Mouse (Mus musculus): ENCODE measurements at regions not wholly inside any gene's neighbourhood (a gene's known extent, or its start where the extent isn't known, plus 50 kb on each side); places are given as distances from the start of the nearest gene placed in this dataset.

DNA sequence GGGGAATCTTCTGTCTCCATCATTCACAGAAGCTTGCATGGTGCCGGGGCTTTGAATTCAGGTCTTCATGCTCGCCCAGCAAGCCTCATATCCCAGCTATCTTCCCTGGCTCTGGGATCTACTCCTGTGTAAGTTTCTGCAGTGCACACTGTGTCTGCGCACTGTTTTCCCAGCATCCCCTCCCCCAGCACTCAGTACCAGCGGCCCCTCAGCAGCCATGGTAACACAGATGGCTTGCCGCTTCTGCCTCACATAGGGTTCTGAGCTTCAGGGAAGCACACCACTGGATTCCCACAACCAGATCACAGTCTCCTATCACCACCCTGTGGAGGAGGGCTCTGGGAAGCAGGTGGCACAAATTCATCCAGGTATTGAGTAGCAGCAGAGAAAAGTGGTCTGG is 187.7 kb downstream of the Sh3bp4 start:
- Histone ChIP-seq H3K9ac (no peak overlapping the region), H3K4me2 (no peak overlapping the region), H3K4me3 (replicated peaks) (no peak overlapping the region), H3K36me3 (no peaks in the 10 kb centered on the region), H3K4me1 (no peaks in the 10 kb centered on the region), H3K27ac (no peak overlapping the region), H3K27me3 (replicated peaks) (no peaks in the 10 kb centered on the region), H3K9me3 (no peaks in the 10 kb centered on the region)
- 63% methylated on average over 5 of the region's 5 CpGs for WGBS
- ATAC-seq (ENCODE audit: insufficient read depth, low FRiP score, low read depth) = no peak

DNA sequence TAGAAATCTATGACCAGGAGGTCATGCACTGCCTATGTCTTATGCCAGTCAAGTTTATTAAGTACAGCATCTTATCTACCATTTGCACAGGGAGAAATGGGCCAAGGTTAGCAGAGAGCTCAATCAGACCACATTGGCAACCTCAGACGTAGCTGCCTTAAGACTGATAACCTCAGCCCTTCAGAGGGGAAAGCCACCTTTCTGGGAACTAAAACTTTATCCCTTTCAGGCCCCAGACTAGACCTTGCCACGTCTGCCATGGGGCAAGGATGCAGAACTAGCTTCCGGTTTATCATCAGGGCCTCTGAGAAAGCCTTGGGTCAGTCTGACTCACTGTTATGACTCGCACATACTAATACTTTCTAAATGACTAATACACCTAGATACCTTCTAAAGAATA is 188.8 kb upstream of the Agap1 start:
- 66% methylated on average over 4 of the region's 4 CpGs for WGBS
- Histone ChIP-seq H3K9me3 (no peaks in the 10 kb centered on the region), H3K9ac (no peak overlapping the region), H3K27ac (no peak overlapping the region), H3K4me2 (no peak overlapping the region), H3K4me3 (replicated peaks) (no peak overlapping the region), H3K4me1 (no peaks in the 10 kb centered on the region), H3K27me3 (replicated peaks) (no peaks in the 10 kb centered on the region), H3K36me3 (no peaks in the 10 kb centered on the region)
- no peak for ATAC-seq (ENCODE audit: insufficient read depth, low FRiP score, low read depth)

DNA sequence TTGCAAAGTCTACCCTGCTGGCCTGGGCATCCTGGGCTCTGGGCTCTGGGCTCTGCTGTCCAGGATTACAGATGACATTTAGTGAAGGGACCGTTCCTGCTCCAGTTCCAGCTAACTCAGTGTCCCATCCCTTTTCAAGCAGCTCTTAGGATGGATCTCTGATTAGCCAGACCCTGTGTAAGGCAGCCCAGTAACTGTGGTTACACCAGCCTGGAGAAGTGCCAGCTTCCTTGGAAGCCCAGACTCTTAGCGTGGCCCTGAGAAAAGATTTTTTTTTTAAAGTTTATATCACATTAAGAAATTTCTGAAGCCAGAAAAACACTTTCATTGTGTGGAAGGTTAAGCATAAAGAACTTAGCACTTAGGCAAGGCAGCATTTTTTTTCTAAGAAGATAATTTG is 185.8 kb upstream of the Agap1 start:
- Histone ChIP-seq H3K27ac (no peak overlapping the region), H3K4me3 (replicated peaks) (no peak overlapping the region), H3K27me3 (replicated peaks) (no peaks in the 10 kb centered on the region), H3K4me1 (no peaks in the 10 kb centered on the region), H3K9ac (no peak overlapping the region), H3K9me3 (no peaks in the 10 kb centered on the region), H3K4me2 (no peak overlapping the region), H3K36me3 (no peaks in the 10 kb centered on the region)
- 40% methylated on average over 2 of the region's 2 CpGs for WGBS
- no peak for ATAC-seq (ENCODE audit: insufficient read depth, low FRiP score, low read depth)

DNA sequence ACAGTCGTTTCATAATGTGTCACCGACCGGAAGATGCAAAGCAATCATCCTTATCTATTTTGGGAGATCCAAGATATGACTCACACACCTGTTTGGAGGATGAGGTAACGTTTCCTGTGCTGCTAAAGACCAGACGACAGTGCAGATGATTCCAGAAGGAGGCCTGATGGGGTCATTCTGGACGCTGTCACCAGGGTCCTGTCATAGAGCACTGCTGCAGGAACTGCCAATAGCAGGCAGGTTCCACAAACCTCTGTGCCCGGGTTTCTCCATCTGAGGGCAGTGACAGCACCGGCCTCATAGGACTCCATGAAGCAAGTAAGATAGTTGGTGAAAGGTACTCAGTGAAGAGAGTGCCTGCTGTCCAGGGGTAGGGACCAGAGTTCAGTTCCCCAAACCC is 182.9 kb upstream of the Agap1 start:
- Histone ChIP-seq H3K4me3 (replicated peaks) (no peak overlapping the region), H3K9me3 (no peaks in the 10 kb centered on the region), H3K4me1 (no peaks in the 10 kb centered on the region), H3K4me2 (no peak overlapping the region), H3K27ac (no peak overlapping the region), H3K27me3 (replicated peaks) (no peaks in the 10 kb centered on the region), H3K36me3 (no peaks in the 10 kb centered on the region), H3K9ac (no peak overlapping the region)
- no peak for ATAC-seq (ENCODE audit: insufficient read depth, low FRiP score, low read depth)
- 62% methylated on average over 8 of the region's 8 CpGs for WGBS

DNA sequence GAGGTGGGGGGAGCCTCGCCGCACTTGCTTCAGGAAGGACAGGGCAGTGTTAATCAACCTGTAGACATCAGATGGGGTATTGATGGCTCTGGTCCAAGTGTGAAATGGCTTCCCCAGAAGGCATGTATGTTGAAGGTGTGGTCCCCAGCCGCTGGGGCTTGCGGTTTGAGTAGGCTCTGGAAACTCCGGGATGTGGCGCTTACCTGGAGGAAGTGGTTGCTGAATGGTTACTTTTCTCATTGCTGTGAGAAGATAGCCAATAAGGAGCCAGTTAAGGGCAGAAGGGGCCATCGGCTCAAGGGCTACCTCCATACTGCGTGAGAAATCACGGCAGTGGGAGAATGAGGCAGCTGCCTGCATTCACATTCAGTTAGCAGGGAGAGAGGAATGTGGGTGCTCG is 181.6 kb upstream of the Agap1 start:
- no peak overlapping the region for H3K27ac ChIP-seq
- no peaks in the 10 kb centered on the region for H3K36me3 ChIP-seq
- H3K9me3 ChIP-seq = no peaks in the 10 kb centered on the region
- WGBS = 78% methylated on average over 10 of the region's 10 CpGs
- no peak overlapping the region for H3K4me2 ChIP-seq
- H3K27me3 ChIP-seq (replicated peaks) = no peaks in the 10 kb centered on the region
- H3K4me3 ChIP-seq (replicated peaks) = no peak overlapping the region
- no peaks in the 10 kb centered on the region for H3K4me1 ChIP-seq
- H3K9ac ChIP-seq = no peak overlapping the region
- no peak for ATAC-seq (ENCODE audit: insufficient read depth, low FRiP score, low read depth)

DNA sequence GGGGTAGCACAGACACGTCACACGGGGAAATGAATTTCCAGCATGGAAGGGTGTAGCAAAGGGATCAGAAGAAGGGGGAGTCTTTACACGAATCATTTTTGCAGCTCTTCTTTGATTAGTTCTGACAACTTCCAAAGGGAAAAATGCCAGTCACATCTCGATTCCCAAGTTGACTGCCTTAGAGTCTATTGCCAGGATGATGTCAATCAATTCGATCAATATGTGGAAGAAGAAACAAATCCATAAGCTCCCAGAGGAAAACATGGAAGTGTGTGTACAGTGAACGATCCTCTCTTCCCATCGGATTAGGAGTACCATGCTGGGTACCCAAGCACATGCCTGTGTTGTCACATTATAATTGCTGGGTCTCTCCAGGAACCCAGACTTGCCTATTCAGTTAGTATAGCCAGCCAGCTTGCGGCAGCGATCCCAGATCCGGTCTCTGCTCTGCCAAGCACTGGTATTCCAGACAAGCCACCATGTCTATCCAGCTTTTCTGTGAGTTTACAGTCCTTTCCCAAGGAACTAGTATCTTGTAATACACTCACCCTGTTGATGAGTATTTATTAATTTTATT is 180.7 kb upstream of the Agap1 start:
- WGBS = 92% methylated on average over 10 of the region's 10 CpGs
- Histone ChIP-seq H3K36me3 (no peaks in the 10 kb centered on the region), H3K4me2 (no peak overlapping the region), H3K27ac (no peak overlapping the region), H3K27me3 (replicated peaks) (no peaks in the 10 kb centered on the region), H3K9ac (no peak overlapping the region), H3K4me3 (replicated peaks) (no peak overlapping the region), H3K4me1 (no peaks in the 10 kb centered on the region), H3K9me3 (no peaks in the 10 kb centered on the region)
- ATAC-seq (ENCODE audit: insufficient read depth, low FRiP score, low read depth) = no peak

DNA sequence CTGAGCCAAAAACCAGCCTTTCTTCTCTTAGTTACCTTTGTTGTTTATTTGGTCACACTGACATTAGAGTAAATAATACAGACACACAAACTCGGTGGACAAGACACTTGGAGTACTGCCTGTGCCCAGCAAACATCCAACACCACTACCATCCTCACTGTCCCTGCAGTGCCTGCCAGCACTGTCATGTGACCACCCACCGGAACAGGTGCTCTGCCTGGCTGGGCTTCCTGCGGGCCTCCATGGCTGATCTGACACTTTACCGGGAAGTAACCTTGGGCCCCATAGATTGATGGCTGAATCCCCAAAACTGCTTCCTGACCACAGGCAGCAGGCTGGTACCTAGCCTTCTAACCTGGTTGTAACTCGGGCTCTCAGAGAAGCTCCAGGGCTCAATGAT is 175.2 kb upstream of the Agap1 start:
- 54% methylated on average over 5 of the region's 5 CpGs for WGBS

DNA sequence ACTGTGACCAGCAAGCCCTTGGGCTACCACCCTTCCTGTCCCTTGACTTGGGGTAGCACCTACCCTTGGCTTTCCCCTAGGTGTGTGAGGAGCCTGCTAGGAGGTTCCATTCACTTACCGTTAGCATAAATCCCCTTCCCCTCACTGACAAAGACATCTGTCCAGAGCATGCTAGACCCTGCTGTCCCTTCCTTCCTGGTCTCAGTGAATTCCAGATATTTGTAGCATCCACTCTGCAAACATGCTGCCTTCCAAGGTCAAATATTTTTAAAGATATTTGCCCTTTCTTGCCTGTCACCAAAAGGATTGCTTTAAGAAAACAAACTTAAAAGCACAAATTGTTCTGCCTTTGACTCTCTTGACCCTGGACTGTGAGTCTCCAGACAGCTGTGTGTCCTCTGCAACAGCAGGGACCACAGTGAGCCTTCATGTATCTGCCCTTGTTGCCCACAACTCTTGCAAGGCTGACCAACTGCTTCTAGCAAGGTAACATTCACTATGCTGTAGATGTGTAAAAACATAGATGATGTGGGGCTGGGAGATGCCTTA is 173.4 kb upstream of the Agap1 start:
- Histone ChIP-seq H3K4me2 (no peak overlapping the region), H3K27ac (no peak overlapping the region), H3K9ac (no peak overlapping the region), H3K4me1 (no peaks in the 10 kb centered on the region), H3K4me3 (replicated peaks) (no peak overlapping the region), H3K9me3 (no peaks in the 10 kb centered on the region), H3K27me3 (replicated peaks) (no peaks in the 10 kb centered on the region), H3K36me3 (no peaks in the 10 kb centered on the region)
- no peak for ATAC-seq (ENCODE audit: insufficient read depth, low FRiP score, low read depth)
- 59% methylated on average over 1 of the region's 1 CpGs for WGBS

More for the DNA sequence above, 175.2 kb upstream of the Agap1 start:
- Histone ChIP-seq H3K4me2 (no peak overlapping the region), H3K36me3 (no peaks in the 10 kb centered on the region), H3K9me3 (no peaks in the 10 kb centered on the region), H3K4me1 (no peaks in the 10 kb centered on the region), H3K27me3 (replicated peaks) (no peaks in the 10 kb centered on the region), H3K4me3 (replicated peaks) (no peak overlapping the region), H3K9ac (no peak overlapping the region), H3K27ac (no peak overlapping the region)
- no peak for ATAC-seq (ENCODE audit: insufficient read depth, low FRiP score, low read depth)

DNA sequence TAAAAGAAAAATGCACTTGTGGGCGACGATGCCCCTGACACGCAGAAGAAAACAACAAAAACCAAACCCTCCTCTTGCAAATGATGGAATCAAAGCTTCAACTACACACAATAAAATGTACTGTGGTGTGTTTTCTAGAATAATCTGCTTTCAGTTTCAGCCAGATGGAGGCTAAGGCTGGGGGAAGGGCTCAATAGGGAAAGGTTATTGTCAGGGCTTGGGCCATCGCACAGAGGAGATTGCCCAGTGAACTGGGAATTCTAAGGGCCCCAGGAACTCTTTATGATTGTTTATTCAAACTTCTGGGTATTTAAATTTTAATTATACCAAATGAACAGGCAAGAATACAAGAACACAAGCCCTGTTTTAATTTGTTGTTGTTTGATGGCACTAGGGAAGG is 169.6 kb upstream of the Agap1 start:
- H3K4me3 ChIP-seq (replicated peaks) = no peak overlapping the region
- no peak overlapping the region for H3K27ac ChIP-seq
- no peak overlapping the region for H3K4me2 ChIP-seq
- no peaks in the 10 kb centered on the region for H3K4me1 ChIP-seq
- no peaks in the 10 kb centered on the region for H3K9me3 ChIP-seq
- 86% methylated on average over 4 of the region's 4 CpGs for WGBS
- no peaks in the 10 kb centered on the region for H3K27me3 ChIP-seq (replicated peaks)
- no peak overlapping the region for H3K9ac ChIP-seq
- no peak for ATAC-seq (ENCODE audit: insufficient read depth, low FRiP score, low read depth)
- H3K36me3 ChIP-seq = no peaks in the 10 kb centered on the region

DNA sequence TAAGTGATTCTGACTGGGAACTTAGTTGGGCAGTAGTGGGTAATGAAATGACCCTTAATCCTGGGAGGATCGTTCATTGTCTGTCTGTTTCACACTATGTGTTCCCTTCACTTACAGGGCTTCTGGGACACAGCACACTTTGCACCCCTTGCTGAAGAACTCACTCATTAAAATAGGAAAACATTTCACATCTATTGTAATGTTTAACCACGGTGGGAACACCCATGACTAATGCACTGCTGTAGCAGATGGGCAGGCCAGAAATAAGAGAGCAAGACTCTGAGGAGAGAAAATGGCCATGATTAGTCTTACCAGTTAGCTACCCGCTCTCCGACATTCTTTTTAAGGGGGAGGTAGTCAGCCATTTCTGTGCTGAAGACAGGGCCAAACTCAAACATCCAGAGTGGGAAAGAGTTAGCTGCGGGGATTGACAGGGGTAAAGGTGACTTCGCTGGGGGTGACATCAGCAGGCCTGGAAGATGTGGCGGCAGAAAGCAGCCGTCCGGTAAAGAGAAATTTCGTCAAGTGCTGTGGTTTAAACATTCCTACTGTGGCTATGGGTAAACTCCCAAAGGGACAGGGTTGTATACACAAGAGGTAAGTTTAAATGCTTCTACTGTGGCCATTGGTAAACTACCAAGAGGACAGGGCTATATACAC is 167.3 kb upstream of the Agap1 start:
- Histone ChIP-seq H3K9me3 (no peaks in the 10 kb centered on the region), H3K4me3 (replicated peaks) (no peak overlapping the region), H3K4me2 (no peak overlapping the region), H3K9ac (no peak overlapping the region), H3K27me3 (replicated peaks) (no peaks in the 10 kb centered on the region), H3K36me3 (no peaks in the 10 kb centered on the region), H3K27ac (no peak overlapping the region), H3K4me1 (no peaks in the 10 kb centered on the region)
- ATAC-seq (ENCODE audit: insufficient read depth, low FRiP score, low read depth) = no peak
- WGBS = 81% methylated on average over 10 of the region's 10 CpGs

DNA sequence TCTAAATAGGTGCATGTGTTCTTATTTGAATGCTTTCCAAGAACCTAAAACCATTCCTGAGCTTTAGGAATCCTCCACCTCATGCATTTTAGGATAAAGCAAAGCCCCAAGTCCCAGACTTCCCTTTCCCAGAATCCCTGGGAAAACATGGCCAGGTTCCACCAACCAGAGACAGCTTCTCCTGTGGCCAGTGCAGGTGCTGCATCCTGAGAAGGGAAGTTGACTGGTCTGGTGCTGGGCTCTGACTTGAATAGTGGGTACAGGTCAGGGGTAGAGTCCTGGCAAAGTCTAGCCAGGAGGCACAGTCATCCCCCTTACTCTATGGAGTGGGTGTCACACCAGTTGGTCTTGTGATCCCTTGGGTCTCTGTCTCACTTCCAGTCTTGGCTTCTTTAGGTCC is 166.6 kb upstream of the Agap1 start:
- H3K9me3 ChIP-seq = no peaks in the 10 kb centered on the region
- no peaks in the 10 kb centered on the region for H3K36me3 ChIP-seq
- H3K4me3 ChIP-seq (replicated peaks) = no peak overlapping the region
- H3K9ac ChIP-seq = no peak overlapping the region
- H3K27me3 ChIP-seq (replicated peaks) = no peaks in the 10 kb centered on the region
- no peaks in the 10 kb centered on the region for H3K4me1 ChIP-seq
- no peak overlapping the region for H3K27ac ChIP-seq
- ATAC-seq (ENCODE audit: insufficient read depth, low FRiP score, low read depth) = no peak
- no peak overlapping the region for H3K4me2 ChIP-seq

DNA sequence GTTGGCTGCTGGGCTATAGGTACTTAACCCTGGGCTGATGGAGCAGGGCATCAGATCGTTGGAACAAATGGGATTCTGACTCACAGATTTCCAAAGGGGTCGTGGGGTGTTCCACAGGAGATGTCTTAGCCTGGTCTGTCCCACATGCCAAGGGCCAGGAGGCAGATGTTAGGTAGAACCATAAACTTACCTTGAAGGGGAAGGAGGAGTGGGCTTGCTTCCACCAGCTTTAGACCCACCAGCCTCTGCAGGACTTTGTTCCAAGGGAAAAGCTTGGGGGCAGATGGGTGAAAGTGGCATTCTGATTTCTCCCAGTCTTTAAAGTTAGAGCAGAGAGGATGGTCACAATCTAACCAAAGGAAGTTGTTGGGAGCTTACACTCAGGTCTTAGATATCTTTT is 165.7 kb upstream of the Agap1 start:
- no peaks in the 10 kb centered on the region for H3K36me3 ChIP-seq
- H3K27ac ChIP-seq = no peak overlapping the region
- no peak overlapping the region for H3K4me2 ChIP-seq
- H3K27me3 ChIP-seq (replicated peaks) = no peaks in the 10 kb centered on the region
- no peak overlapping the region for H3K4me3 ChIP-seq (replicated peaks)
- no peak for ATAC-seq (ENCODE audit: insufficient read depth, low FRiP score, low read depth)
- H3K9me3 ChIP-seq = no peaks in the 10 kb centered on the region
- no peak overlapping the region for H3K9ac ChIP-seq
- H3K4me1 ChIP-seq = no peaks in the 10 kb centered on the region
- 81% methylated on average over 2 of the region's 2 CpGs for WGBS

DNA sequence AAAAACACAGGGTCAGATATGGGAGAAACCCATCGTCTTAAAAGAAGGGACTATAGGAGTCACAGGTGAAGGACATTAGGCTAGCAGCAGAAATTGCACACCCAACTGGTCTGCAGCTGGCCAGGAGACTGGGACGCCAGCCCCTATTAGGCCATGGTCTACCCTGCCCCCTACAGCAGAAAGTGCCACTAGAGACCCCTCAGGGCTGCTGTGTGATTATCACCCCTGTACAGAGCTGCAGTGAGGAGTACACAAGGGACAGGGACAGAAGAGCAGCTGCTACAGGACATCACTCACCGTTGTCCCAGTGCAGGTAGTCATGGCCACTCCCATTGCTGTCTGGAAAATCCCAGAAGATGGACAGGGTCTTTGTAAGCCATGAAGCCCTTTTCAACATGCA is 157.9 kb upstream of the Agap1 start:
- no peaks in the 10 kb centered on the region; the same call in 1 of the 2 replicates for H3K4me1 ChIP-seq
- no peak overlapping the region for H3K4me2 ChIP-seq
- H3K36me3 ChIP-seq = no peaks in the 10 kb centered on the region
- 77% methylated on average over 3 of the region's 3 CpGs for WGBS
- no peak overlapping the region for H3K9ac ChIP-seq
- no peak overlapping the region for H3K27ac ChIP-seq
- ATAC-seq (ENCODE audit: insufficient read depth, low FRiP score, low read depth) = no peak
- H3K9me3 ChIP-seq = no peaks in the 10 kb centered on the region
- H3K27me3 ChIP-seq (replicated peaks) = no peaks in the 10 kb centered on the region
- no peak overlapping the region for H3K4me3 ChIP-seq (replicated peaks)

Data from stomach, embryonic 15.5 days (tissue).